Mouse (Mus musculus) CD4-positive helper T cell, adult 2 months (primary cell): ENCODE data around the gene Olfr1512.
"Not testable (repeated sequence)": the region's sequence is repeated elsewhere in the genome, so short reads cannot be mapped to it uniquely, and the experiment has no call there.

ENCODE experiments used
- DNase-seq: peaks from one replicate; pipeline ENCODE4 v3.0.0-alpha.2; 2012; ENCODE audit warnings: low read depth, missing footprints, low spot score

Olfr1512 gene

DNA sequence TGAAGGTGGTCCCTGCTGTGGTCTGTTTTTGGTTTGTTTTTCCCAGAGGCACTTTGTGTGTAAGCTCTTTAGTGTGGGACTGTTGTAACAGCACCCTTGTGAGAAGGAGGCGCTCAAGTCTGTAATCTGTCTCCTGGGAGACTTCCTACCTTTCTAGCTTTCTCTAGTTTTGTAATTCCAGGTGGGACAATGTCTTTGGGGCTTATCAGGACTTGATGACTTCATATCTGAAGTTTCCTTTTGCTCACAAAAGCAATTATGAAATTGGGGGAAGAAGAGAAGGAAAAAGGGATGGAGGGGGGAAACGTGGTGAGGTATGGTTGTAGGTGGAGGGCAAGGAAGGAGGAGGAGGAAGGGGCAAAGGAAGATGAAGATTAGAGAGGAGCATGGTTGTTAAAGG is at the start of gene Olfr1512:
Olfr1512 (minus strand) TSS at position 101 of the 400 bp plus-strand sequence.
- DNase-seq = no peak

DNA sequence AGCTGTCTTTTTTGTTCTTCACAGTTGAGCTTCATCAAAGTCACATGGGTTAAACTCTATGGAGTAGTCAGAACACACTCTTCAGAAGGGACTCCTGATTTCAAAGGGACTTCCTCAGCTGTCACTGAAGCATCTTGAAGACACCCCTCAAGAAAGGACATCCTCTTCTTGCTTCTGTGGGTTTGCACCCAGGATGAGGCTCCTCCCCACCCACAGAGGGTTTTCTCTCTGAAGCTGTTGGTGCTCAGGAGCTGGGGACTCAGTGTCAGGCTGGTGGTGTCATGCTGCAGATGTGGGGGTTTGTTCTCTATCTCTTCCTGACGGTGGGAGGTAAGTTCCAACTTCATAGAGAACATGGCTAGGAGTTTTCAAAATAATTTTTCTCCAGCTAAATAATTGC is 48.7 kb upstream of the Olfr1512 start:
- peak; percentile 56 for DNase-seq

DNA sequence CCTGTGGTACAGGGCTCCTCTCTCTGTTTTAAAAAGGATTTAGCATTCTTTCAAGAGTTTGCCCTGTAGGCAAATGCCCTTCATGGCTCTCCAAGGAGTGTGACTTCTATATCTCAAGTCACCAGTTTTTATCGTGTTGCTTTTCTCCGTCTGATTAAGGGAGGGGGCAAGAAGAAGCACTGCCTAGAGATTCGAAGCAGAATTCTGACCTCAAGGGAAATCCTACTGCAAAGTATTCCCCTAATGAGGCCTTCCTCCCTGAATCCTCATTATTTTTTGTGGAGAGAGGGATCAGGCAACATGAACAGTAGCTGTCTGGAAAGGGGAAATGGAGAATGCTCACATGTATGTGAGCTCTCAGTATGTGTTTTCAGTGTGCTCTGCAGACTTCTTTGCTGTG is 35.3 kb upstream of the Olfr1512 start, which contains the start of gene Olfr1510:
Olfr1510 (minus strand) TSS at position 101 of the 400 bp plus-strand sequence.
- no peak for DNase-seq

DNA sequence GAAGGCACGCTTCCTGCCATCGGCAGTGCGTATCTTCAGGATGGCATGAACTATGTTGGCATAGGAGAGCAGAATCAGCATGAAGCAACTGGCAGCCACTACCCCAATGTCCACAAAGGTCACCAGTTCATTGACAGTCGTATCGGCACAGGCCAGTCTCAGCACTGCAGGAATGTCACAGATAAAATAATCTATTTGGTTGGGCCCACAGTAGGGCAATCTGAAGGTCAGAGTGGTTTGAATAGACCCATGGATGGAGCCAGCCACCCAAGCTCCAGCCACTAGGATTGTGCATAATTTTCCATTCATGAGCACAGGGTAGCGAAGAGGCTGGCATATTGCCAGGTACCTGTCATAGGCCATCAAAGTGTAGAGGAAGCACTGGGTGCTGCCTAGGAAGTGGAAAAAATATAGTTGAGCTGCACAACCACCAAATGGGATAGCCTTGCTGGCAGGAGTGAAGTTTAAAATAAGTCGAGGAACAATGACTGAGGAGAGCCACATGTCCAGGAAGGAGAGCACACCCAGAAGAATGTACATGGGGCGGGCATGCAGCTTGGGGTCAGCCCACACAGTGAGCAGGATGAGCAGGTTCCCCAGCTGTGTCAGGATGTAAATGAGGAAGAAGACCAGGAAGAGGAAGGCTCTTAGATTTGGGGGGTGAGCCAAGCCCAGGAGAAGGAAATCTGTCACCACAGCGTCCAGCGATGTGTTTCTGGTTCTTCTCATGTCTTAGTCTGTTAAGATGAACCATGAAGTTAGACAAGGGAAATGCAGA is 31.4 kb upstream of the Olfr1512 start:
- DNase-seq = not testable (repeated sequence)

DNA sequence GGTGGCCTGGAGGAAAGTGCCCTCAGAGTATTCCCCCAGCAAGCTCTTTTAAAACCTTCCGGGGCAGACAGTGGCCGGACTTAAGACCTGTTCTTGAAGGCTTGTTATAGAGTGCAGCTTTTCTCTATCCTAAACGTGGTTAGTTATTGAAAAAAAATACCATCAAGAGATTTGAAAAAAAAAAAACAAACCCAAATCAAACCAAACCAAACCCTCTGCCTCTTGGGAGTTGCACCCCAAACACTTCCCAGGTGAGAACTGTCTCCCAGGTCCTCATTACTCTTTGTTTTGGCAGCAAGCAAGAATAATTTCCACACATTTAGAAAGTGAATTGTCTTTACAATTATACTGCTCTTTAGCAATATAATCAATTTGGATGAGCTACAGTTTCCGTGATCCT is 18.3 kb upstream of the Olfr1512 start, which contains the start of gene Olfr1511:
Olfr1511 (minus strand) TSS at position 101 of the 400 bp plus-strand sequence.
- no peak for DNase-seq

DNA sequence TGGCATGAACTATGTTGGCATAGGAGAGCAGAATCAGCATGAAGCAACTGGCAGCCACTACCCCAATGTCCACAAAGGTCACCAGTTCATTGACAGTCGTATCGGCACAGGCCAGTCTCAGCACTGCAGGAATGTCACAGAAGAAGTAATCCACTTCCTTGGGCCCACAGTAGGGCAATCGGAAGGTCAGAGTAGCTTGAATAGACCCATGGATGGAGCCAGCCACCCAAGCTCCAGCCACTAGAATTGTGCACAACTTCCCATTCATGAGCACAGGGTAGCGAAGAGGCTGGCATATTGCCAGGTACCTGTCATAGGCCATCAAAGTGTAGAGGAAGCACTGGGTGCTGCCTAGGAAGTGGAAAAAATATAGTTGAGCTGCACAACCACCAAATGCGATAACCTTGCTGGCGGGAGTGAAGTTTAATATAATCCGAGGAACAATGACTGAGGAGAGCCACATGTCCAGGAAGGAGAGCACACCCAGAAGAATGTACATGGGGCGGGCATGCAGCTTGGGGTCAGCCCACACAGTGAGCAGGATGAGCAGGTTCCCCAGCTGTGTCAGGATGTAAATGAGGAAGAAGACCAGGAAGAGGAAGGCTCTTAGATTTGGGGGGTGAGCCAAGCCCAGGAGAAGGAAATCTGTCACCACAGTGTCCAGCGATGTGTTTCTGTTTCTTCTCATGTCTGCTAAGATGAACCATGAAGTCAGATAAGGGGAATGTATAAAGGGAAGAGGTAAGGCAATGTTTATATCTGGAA is 11.3 kb upstream of the Olfr1512 start:
- not testable (repeated sequence) for DNase-seq

DNA sequence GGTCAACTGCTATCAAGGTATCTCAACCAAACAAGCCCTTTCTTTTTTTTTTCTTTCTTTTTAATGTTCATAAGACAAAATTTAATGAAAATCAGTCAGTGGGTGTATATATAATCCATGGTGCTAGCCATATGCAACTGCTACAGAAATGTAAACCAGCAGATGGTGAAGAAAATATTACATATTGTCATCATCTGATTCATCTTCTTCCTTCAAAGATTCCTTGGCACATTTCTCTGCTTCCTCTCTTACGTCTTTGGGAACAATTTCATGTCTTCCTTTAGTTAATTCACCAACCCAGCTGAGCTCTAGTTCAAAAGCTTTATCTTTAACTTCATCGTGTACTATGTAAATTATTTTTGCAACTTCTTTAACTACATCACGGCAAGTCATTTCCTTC is 10.2 kb downstream of the Olfr1512 start:
- no peak for DNase-seq

DNA sequence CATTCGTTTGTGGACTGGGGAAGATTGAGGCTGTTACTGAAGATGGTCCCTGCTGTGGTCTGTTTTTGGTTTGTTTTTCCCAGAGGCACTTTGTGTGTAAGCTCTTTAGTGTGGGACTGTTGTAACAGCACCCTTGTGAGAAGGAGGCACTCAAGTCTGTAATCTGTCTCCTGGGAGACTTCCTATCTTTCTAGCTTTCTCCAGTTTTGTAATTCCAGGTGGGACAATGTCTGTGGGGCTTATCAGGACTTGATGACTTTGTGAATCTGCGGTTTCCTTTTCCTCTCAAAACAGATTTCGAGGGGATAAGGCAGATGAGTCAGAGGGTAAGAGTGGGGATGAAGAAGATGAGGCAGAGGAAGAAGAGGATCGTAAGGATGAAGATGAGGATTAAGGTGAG is 22.7 kb downstream of the Olfr1512 start, which contains the start of gene Olfr1513:
Olfr1513 (minus strand) TSS at position 101 of the 400 bp plus-strand sequence.
- no peak for DNase-seq

DNA sequence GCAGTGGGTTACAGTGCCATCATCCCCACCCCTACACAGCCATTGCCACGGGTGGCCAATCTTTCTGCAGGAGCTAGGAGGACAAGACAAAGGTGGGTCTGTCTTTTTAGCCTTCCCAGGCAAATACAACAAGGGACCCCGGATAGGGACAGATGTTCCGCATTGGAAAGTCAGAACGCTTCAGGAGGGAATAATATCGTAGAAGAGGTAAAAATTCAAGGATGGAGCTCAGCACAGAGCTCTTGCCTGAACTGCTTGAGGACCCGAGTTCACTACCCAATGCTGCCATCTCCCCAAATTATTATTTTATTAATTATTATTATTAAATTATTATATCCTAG is 39.5 kb downstream of the Olfr1512 start:
- DNase-seq = no peak

DNA sequence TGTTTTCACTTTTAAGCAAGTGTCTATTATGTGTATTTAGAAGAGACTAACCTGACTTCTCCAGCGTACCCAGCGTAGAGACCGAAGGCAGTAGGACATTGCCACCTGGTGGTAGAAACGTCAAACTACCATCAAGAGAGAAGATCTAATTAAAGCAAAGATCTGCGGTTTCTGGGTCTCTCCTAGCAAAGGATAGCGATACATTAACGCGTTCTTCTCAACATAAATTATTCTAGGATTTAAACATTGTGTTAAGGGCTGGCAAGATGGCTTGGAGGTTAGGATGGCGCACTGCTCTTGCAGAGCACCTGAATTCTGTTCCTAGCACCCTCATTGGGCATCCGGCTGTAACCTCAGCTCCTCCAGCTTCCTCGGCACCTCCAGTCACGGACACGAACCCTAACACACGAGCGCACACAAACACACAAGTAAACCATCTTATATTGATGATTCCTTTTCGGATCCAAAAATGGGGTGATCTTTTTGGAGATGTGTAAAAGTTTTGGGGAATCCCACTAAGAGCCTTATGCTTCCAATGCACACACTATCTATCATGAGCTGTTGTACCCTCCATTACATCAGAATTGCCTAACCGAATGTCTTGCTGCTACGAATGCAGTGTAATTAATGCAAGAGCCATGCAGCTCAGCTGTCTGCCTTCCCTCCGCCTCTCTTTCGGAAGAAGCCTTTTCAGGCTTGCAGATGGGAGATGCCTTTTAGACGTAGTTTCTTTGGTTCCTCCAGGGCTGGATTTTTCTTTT is 40.0 kb downstream of the Olfr1512 start:
- peak; percentile 77 for DNase-seq

DNA sequence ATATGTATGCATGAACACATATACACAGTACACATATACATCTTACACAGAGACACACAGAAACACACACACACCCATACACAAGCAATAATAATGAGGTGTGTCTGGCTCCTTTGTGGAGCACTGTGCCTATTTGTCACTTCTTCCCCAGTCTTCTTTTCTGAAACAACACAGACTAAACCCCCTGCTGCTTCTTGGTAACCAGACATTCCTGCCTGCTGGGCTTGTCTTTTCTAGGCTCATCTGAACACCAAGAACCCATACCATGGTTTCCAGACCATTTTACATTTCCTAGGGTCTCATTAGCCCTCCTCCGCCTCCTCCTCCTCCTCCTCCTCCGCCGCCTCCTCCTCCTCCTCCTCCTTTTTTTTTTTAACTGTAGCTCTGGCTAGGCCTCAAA is 46.8 kb downstream of the Olfr1512 start:
- DNase-seq = no peak

DNA sequence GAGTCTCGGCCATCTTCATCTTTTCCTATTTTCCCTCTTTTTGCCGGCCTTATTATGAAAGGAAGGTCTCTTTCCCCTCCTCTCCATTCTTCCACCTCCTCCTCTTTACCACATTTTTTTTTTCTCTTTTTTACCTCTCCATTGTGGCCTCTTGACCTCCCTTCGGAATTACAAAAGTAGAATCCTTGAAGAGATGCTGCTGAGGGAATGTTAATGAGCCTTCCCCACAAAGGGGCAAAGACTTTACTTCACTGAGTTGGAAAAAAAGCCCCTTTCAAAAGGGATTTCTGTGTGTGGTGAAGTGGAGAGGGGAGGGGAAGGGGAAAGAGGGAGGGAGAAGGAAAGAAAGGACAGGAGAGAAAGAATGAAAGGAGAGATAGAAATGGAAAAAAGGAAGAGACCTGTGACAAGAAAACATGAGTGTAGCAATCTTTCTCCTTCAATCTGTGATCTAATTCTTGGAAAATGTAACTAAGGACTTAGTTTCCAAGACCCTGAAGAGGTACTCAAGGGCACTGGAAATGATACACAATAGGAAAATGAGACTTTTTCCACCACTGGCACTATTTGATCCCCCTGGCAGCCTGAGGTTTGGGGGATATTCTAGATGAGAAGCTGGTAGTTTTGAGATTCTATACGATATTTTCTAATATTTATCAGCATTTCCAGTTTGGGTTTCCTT is 47.8 kb downstream of the Olfr1512 start:
- no peak for DNase-seq

DNA sequence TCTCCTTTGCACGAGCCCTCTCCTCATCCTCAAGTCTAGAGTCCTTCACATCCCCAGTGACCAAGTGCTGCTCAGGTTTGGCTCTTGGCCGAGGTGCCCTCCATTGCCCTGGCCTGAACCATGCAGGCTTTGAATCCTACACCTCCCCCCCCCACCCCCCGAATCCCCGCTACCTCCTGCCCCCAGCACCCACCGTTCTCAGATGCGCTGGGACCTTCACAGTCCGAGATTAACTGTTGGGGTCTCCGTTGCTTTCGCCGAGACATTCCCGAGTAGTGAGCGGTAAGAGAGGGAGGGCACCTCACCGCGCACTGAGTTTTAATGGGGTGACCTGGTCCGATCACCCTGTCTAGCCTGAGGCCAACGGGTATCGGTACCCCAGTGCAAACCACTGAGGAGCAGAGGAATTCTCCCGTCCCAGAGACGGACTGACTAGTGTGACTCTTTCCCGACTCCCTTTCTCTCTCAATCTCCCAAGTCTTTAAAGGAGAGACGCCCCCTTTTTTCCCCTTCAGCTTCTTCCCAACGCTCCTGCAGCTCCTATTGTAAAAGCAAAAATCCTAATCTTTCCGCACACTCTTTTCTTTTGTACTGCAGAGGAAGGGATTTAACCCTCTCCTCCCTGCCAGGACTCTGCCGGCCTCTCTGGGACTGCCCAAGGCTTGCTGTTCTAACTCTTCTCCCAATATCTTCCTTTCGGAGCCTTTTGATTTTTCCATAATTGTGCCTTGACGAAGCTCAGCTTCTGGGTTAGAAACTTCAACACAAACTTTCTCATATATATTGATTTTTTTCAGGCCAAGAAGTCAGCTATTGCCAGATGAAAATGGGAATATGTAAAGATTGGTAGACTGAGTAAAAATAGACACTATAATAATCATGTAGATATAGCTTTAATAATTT is 50.8 kb downstream of the Olfr1512 start, which contains the start of gene Sall2:
Sall2 (minus strand) TSS at position 853 of the 903 bp plus-strand sequence.
- no peak for DNase-seq

DNA sequence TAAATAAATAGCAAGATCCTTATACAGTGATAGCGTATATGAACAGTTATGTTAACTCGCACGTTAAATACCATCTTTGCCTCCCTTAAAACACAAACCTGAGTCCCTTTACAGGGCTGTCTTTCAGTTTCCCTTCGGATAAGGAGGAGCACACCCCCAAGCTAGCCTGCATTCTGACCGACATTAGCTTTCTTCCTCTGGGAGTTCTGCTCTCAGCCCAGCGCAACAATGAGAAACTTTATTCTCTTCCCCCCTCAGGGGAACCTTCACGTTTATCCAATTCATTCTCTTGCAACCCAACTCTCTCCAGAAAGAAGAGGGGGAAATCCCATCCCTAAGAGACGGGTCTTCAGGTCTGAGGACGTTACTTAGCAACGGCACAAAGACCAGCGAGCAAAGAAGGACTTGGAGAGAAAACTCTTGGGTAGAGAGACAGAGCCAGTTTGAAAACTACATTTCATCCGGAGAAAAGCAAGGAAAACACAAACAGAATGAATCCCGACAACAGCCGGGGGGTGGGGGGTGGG is 51.5 kb downstream of the Olfr1512 start:
- no peak for DNase-seq

DNA sequence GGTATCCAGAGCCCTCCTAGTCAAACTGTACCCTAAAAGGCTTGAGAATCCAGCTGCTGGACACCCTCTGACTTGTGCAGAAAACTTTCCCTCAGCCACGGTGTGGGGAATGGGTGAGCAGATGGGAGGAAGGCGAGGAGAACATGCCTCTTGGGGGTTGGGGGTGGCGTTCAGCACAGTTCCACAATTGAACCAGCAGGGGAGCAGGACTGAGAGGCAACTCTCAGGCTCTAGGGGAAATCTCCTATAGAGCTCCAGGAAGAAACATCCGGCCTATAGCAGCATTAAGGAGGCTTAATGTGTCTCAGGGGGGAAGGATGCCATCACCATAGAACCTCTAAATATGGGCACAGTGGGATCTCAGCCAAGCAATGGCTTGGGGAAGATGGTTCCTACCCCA is 53.1 kb downstream of the Olfr1512 start:
- no peak for DNase-seq
